Mouse (Mus musculus): ENCODE measurements around the gene Mrpl43. TPM values are rescaled to one million over a fixed set of nuclear protein-coding genes. Genes with fewer than 3 reads are reported as not detected.

Mrpl43 gene
- polyA plus RNA-seq (2012; rRNA removed; ENCODE audit: low replicate concordance) = 65.1 and 69.4 TPM in 2 replicates

GRCm38 (mm10) chr19:45005957-45006712 is at the start of gene Mrpl43:
Gene Mrpl43, minus strand, starts transcription at chr19:45006442.

DNA sequence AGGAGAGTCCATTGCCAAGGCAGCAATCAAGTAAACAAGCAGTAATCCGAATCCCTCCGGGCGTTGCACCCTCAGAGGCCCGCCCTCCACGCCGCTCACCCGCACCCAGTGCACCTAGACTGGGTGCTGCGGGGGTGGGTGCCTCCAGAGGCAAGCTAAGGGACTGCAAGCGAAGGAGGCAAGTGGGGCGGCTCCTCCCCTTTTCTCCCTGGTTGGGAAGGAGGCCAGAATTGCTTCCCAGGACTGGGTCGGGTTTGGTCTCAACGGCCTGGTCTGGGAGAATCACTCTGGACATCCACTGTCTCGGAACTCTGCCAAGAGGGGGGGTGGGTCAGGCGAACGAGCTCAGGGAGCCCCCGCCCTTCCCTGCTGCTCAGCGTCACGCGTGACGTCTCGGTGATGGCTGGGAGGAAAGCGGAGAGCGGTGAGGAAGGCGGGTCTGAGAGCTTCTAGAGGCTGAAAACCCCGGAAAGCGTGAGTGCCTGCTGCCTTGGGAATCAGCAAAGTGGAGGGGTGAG is 41.2 kb upstream of the Mrpl43 start, which contains the start of gene Sfxn3:
TSS of gene Sfxn3 (plus strand) at position 87 of the 518 bp plus-strand sequence.

GRCm38 (mm10) chr19:45045651-45046050 is 39.4 kb upstream of the Mrpl43 start, which contains the start of gene Pdzd7:
Gene Pdzd7, minus strand, starts transcription at chr19:45045717.

GRCm38 (mm10) chr19:45014335-45014971 is 8.2 kb upstream of the Mrpl43 start, which contains the start of gene Lzts2:
Gene Lzts2, plus strand, starts transcription at chr19:45014414.

GRCm38 (mm10) chr19:45005444-45005843 is 798 bp downstream of the Mrpl43 start, which contains the start of gene Twnk:
Gene Twnk, plus strand, starts transcription at chr19:45005663.

GRCm38 (mm10) chr19:44988831-44989566 is 17.2 kb downstream of the Mrpl43 start, which contains the start of gene Sema4g:
Gene Sema4g, plus strand, starts transcription at chr19:44989101.

Other genes starting within 250 kb of the Mrpl43 start
- 15.8 and 36.2 TPM in 2 replicates for gene Slf2, start 75.3 kb downstream of the Mrpl43 start, polyA plus RNA-seq (2012; rRNA removed; ENCODE audit: low replicate concordance)
- 4.0 and 12.5 TPM in 2 replicates for gene Sema4g, start 17.3 kb downstream of the Mrpl43 start, polyA plus RNA-seq (2012; rRNA removed; ENCODE audit: low replicate concordance)
- 9.0 and 19.2 TPM in 2 replicates for gene Twnk, start 779 bp downstream of the Mrpl43 start, polyA plus RNA-seq (2012; rRNA removed; ENCODE audit: low replicate concordance)
- 121 and 175 TPM in 2 replicates for gene Lzts2, start 8.0 kb upstream of the Mrpl43 start, polyA plus RNA-seq (2012; rRNA removed; ENCODE audit: low replicate concordance)
- 0.34 and 0.41 TPM in 2 replicates for gene Pdzd7, start 39.3 kb upstream of the Mrpl43 start, polyA plus RNA-seq (2012; rRNA removed; ENCODE audit: low replicate concordance)
- gene Sfxn3, start 41.1 kb upstream of the Mrpl43 start, polyA plus RNA-seq (2012; rRNA removed; ENCODE audit: low replicate concordance) = 30.2 and 68.5 TPM in 2 replicates
- 4.7 and 5.1 TPM in 2 replicates for gene Kazald1, start 68.8 kb upstream of the Mrpl43 start, polyA plus RNA-seq (2012; rRNA removed; ENCODE audit: low replicate concordance)
- not detected in 2 replicates for gene Tlx1, start 144.2 kb upstream of the Mrpl43 start, polyA plus RNA-seq (2012; rRNA removed; ENCODE audit: low replicate concordance)
- gene Lbx1, start 229.4 kb upstream of the Mrpl43 start, polyA plus RNA-seq (2012; rRNA removed; ENCODE audit: low replicate concordance) = not detected in 2 replicates